Mouse (Mus musculus): Measurements from ENCODE around the gene Sema5a.

DNA sequence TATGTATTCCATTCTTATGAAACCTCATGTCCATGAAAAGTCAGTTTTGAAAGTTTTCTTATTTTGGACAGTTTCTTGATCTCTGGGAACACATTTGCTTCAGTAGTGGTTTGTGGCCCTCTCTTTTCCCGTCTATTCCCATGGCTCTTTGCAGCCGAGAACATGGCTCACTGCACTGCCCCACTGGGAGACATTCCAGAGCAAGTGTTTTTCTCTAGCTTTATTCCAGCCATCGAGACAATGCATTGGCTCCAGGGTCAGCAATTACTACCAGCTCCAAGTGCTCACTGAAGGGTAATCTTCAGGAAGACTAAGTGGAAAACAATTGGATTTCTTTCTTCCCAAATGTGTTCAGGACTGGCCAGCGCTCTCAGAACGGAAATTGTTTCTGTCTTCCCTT is 94.8 kb downstream of the Sema5a start:
- TF ChIP-seq POLR2A (IDR thresholded peaks at IDR 0.05; ENCODE audit: borderline replicate concordance, extremely low read depth, insufficient read depth, insufficient read length, poor library complexity, severe bottlenecking) (no peak), CTCF (IDR thresholded peaks at IDR 0.05; ENCODE audit: borderline replicate concordance, extremely low read depth, insufficient read depth, insufficient read length) (no peak)

Measured in brain, embryonic 14.5 days (tissue).